Mouse (Mus musculus): ENCODE data around the gene Polrmt. TPM values are rescaled to one million over a fixed set of nuclear protein-coding genes. Genes with fewer than 3 reads are reported as not detected.

The Polrmt gene
- total and polyA plus RNA-seq, 3 experiments, result 13.5 to 50.5 (median 49.0) TPM

GRCm38 (mm10) chr10:79716988-79717355 is 29.4 kb downstream of the Polrmt start:
- Histone ChIP-seq H3K27me3 (replicated peaks) (peaks cover 71% of the 10 kb centered on the region), H3K4me1 (ENCODE audit: control insufficient read depth in 1 of 2, insufficient read depth in 2 of 2) (peaks cover 8 to 10% of the 10 kb centered on the region in 2 experiments), H3K36me3 (replicated peaks in 1 of 2; ENCODE audit: control insufficient read depth in 1 of 2, insufficient read depth in 1 of 2, low read length in 1 of 2) (peaks cover 2 to 6% of the 10 kb centered on the region in 2 experiments), H3K9me3 (replicated peaks; ENCODE audit: low read length) (peaks cover 3% of the 10 kb centered on the region), H3K27ac (ENCODE audit: insufficient read depth, low read depth) (no peak overlapping the region), H3K4me3 (replicated peaks in 1 of 3; ENCODE audit: low read depth in 2 of 3, low read length in 2 of 3, poor library complexity in 1 of 3) (peak overlapping the region in 2 of 3 experiments; percentile 33 to 54), H3K4me2 (ENCODE audit: insufficient read depth, low read depth, poor library complexity, severe bottlenecking) (peak overlapping the region; percentile 76), H3K9ac (ENCODE audit: insufficient read depth, low read depth) (peak overlapping the region; percentile 35; the same call in 1 of the 2 replicates), H3K79me2 (replicated peaks; ENCODE audit: control insufficient read depth, extremely low read depth, insufficient read depth, poor library complexity, severe bottlenecking) (no peaks in the 10 kb centered on the region)
- DNase-seq (ENCODE audit: extremely low read depth), result no peak
- TF ChIP-seq RCOR1 (conservative IDR thresholded peaks at IDR 0.05; ENCODE audit: low read depth, low read length), result no peak
- no peak for TF ChIP-seq SIN3A (IDR thresholded peaks at IDR 0.05; ENCODE audit: low read length)
- TF ChIP-seq GABPA (IDR thresholded peaks at IDR 0.05; ENCODE audit: insufficient replicate concordance, low read depth, low read length), result no peak
- no peak for TF ChIP-seq UBTF (IDR thresholded peaks at IDR 0.05; ENCODE audit: low read depth, low read length)
- no peak for TF ChIP-seq KAT2A (IDR thresholded peaks at IDR 0.05; ENCODE audit: insufficient replicate concordance, low read length)
- no peak for TF ChIP-seq POLR2AphosphoS2 (IDR thresholded peaks at IDR 0.05; ENCODE audit: low read depth, low read length)
- TF ChIP-seq ZNF384 (IDR thresholded peaks at IDR 0.05; ENCODE audit: low read depth, low read length), result no peak
- no peak for TF ChIP-seq MEF2A (IDR thresholded peaks at IDR 0.05; ENCODE audit: borderline replicate concordance, low read depth, low read length)
- TF ChIP-seq ETS1 (conservative IDR thresholded peaks at IDR 0.05; ENCODE audit: low read depth, low read length), result no peak
- TF ChIP-seq MAZ (IDR thresholded peaks at IDR 0.05; ENCODE audit: low read depth, low read length), result no peak
- TF ChIP-seq ZMIZ1 (IDR thresholded peaks at IDR 0.05; ENCODE audit: low read depth, low read length), result no peak
- TF ChIP-seq NELFE (IDR thresholded peaks at IDR 0.05; ENCODE audit: low read depth, low read length), result no peak
- no peak for TF ChIP-seq MXI1 (IDR thresholded peaks at IDR 0.05; ENCODE audit: low read depth, low read length)
- no peak for TF ChIP-seq MAFK (IDR thresholded peaks at IDR 0.05; ENCODE audit: insufficient replicate concordance, low read length)
- in situ Hi-C loops (cut with MboI; ENCODE audit: low pct_ligation_motif_present, low pct_unique_long_range_greater_than_20kb, low sequenced_read_pairs), result no loop called here
- dilution Hi-C loops (cut with MboI; ENCODE audit: extremely low pct_ligation_motif_present, extremely low pct_unique_long_range_greater_than_20kb, low sequenced_read_pairs), result no loop called here

GRCm38 (mm10) chr10:79716254-79716987 is 30.0 kb downstream of the Polrmt start, which contains the start of gene Hcn2:
Gene Hcn2, plus strand, starts transcription at chr10:79716634.
- Histone ChIP-seq H3K4me1 (ENCODE audit: control insufficient read depth in 1 of 2, insufficient read depth in 2 of 2) (peaks cover 8 to 9% of the 10 kb centered on the region in 2 experiments), H3K4me2 (ENCODE audit: insufficient read depth, low read depth, poor library complexity, severe bottlenecking) (peak within 1 kb of the TSS; percentile 76), H3K9me3 (replicated peaks; ENCODE audit: low read length) (peaks cover 3% of the 10 kb centered on the region), H3K9ac (ENCODE audit: insufficient read depth, low read depth) (peak within 1 kb of the TSS; percentile 35; the same call in 1 of the 2 replicates), H3K27ac (ENCODE audit: insufficient read depth, low read depth) (no peak within 1 kb of the TSS), H3K4me3 (replicated peaks in 1 of 3; ENCODE audit: low read depth in 2 of 3, low read length in 2 of 3, poor library complexity in 1 of 3) (peak within 1 kb of the TSS in 2 of 3 experiments; percentile 33 to 54), H3K27me3 (replicated peaks) (peaks cover 65% of the 10 kb centered on the region), H3K79me2 (replicated peaks; ENCODE audit: control insufficient read depth, extremely low read depth, insufficient read depth, poor library complexity, severe bottlenecking) (no peaks in the 10 kb centered on the region), H3K36me3 (replicated peaks in 1 of 2; ENCODE audit: control insufficient read depth in 1 of 2, insufficient read depth in 1 of 2, low read length in 1 of 2) (peaks cover 7 to 11% of the 10 kb centered on the region in 2 experiments)
- in situ Hi-C loops (cut with MboI; ENCODE audit: low pct_ligation_motif_present, low pct_unique_long_range_greater_than_20kb, low sequenced_read_pairs) (no loop called here), dilution Hi-C loops (cut with MboI; ENCODE audit: extremely low pct_ligation_motif_present, extremely low pct_unique_long_range_greater_than_20kb, low sequenced_read_pairs) (no loop called here)
- TF ChIP-seq EP300 (IDR thresholded peaks at IDR 0.05; ENCODE audit: low read length) (no peak), SIN3A (IDR thresholded peaks at IDR 0.05; ENCODE audit: low read length) (no peak), MYC (IDR thresholded peaks at IDR 0.05; ENCODE audit: low read depth, low read length) (no peak), POLR2AphosphoS2 (IDR thresholded peaks at IDR 0.05; ENCODE audit: low read depth, low read length) (no peak), ETS1 (conservative IDR thresholded peaks at IDR 0.05; ENCODE audit: low read depth, low read length) (no peak), MXI1 (IDR thresholded peaks at IDR 0.05; ENCODE audit: low read depth, low read length) (no peak), ZNF384 (IDR thresholded peaks at IDR 0.05; ENCODE audit: low read depth, low read length) (no peak)
- DNase-seq (ENCODE audit: extremely low read depth), result no peak
